Mouse (Mus musculus) forebrain, embryonic 16.5 days (tissue): Measurements from ENCODE around the gene Itgae. TPM values are rescaled to one million over a fixed set of nuclear protein-coding genes. Genes with fewer than 3 reads are reported as not detected.
A peak's percentile ranks its signal among the peaks of the same experiment; 100 is the strongest.

Source experiments
- ATAC-seq: fragments of 200-750 bp; cut with Nextera tagmentation; 2 replicates; pipeline ENCODE4 v1.8.0; 2017; ENCODE audit warnings: mild to moderate bottlenecking, moderate library complexity
- H3K27ac ChIP-seq: fragments of 300-500 bp; sonication (generic); 2 replicates; pipeline ENCODE4 v1.5.1; 2014; ENCODE audit warnings: low read length, control low read depth
- H3K27me3 ChIP-seq: fragments of 300-500 bp; sonication (generic); replicated peaks from 2 replicates; pipeline ENCODE4 v1.6.1; 2014; ENCODE audit warnings: low read length; ENCODE audit not compliant: control insufficient read depth, insufficient read depth
- H3K36me3 ChIP-seq: fragments of 300-500 bp; sonication (generic); 2 replicates; pipeline ENCODE4 v1.6.1; 2014; ENCODE audit not compliant: control insufficient read depth, insufficient read depth
- H3K4me1 ChIP-seq: fragments of 300-500 bp; sonication (generic); replicated peaks from 2 replicates; pipeline ENCODE4 v1.6.1; 2014; ENCODE audit warnings: low read length; ENCODE audit not compliant: control insufficient read depth, insufficient read depth
- H3K4me2 ChIP-seq: fragments of 300-500 bp; sonication (generic); 2 replicates; pipeline ENCODE4 v1.6.1; 2014; ENCODE audit warnings: mild to moderate bottlenecking, low read length, control low read depth
- H3K4me3 ChIP-seq: fragments of 300-500 bp; sonication (generic); replicated peaks from 2 replicates; pipeline ENCODE4 v1.5.1; 2014; ENCODE audit warnings: mild to moderate bottlenecking, low read length, control low read depth
- H3K9ac ChIP-seq: fragments of 300-500 bp; sonication (generic); replicated peaks from 2 replicates; pipeline ENCODE4 v1.6.1; 2014; ENCODE audit warnings: low read depth, low read length, control low read depth
- H3K9me3 ChIP-seq: fragments of 300-500 bp; sonication (generic); 2 replicates; pipeline ENCODE4 v1.6.1; 2016; ENCODE audit warnings: low read length; ENCODE audit not compliant: control insufficient read depth
- WGBS: fragments of 180-500 bp; shearing (Covaris S2); extraction: QIAGEN DNeasy Blood & Tissue Kit; methylation state at CpG from one replicate; pipeline ENCODE4 v1.1.7; 2014; 5-methylcytosine and 5-hydroxymethylcytosine counted together
- polyA plus RNA-seq: library from polyadenylated mRNA; unstranded; fragments of >200 nt; fragmentation: Nextera tagmentation; extraction: Ambion mirVana; gene quantifications from 2 replicates; pipeline ENCODE4 v1.2.1, GENCODE M21; 2015

Itgae gene
- polyA plus RNA-seq, 1 experiment from 2014 or later = 0.14 TPM

GRCm38 (mm10) chr11:73061413-73061812 lies 29.0 kb upstream of the Itgae start:
- no peak for ATAC-seq
- peaks cover 13% of the 10 kb centered on the region for H3K36me3 ChIP-seq
- 90% methylated on average over 3 of the region's 3 CpGs for WGBS

GRCm38 (mm10) chr11:73071839-73072238 lies 18.5 kb upstream of the Itgae start:
- Histone ChIP-seq H3K27ac (no peak overlapping the region), H3K4me1 (no peaks in the 10 kb centered on the region), H3K9me3 (no peaks in the 10 kb centered on the region), H3K4me2 (no peak overlapping the region), H3K4me3 (no peak overlapping the region), H3K36me3 (peaks cover 35% of the 10 kb centered on the region), H3K9ac (no peak overlapping the region), H3K27me3 (no peaks in the 10 kb centered on the region)
- 86% methylated on average over 3 of the region's 3 CpGs for WGBS
- ATAC-seq = no peak

More at GRCm38 (mm10) chr11:73061413-73061812, 29.0 kb upstream of the Itgae start:
- H3K4me1 ChIP-seq = no peaks in the 10 kb centered on the region
- H3K9ac ChIP-seq = no peak overlapping the region
- no peak overlapping the region for H3K4me3 ChIP-seq
- H3K9me3 ChIP-seq = no peaks in the 10 kb centered on the region
- H3K4me2 ChIP-seq = no peak overlapping the region
- no peaks in the 10 kb centered on the region for H3K27me3 ChIP-seq
- H3K27ac ChIP-seq = no peak overlapping the region

- H3K9ac ChIP-seq = no peak overlapping the region
- 82% methylated on average over 4 of the region's 4 CpGs for WGBS
- no peaks in the 10 kb centered on the region for H3K27me3 ChIP-seq
- no peak for ATAC-seq
- no peak overlapping the region for H3K4me2 ChIP-seq
- H3K4me3 ChIP-seq = no peak overlapping the region
- no peaks in the 10 kb centered on the region for H3K4me1 ChIP-seq
- peaks cover 34% of the 10 kb centered on the region for H3K36me3 ChIP-seq
- H3K9me3 ChIP-seq = no peaks in the 10 kb centered on the region
- H3K27ac ChIP-seq = no peak overlapping the region
These were observed 14.1 kb upstream of the Itgae start for GRCm38 (mm10) chr11:73076295-73076694.

- H3K27me3 ChIP-seq = no peaks in the 10 kb centered on the region
- no peak overlapping the region for H3K27ac ChIP-seq
- no peaks in the 10 kb centered on the region for H3K9me3 ChIP-seq
- H3K36me3 ChIP-seq = peaks cover 34% of the 10 kb centered on the region
- H3K4me3 ChIP-seq = no peak overlapping the region
- no peak overlapping the region for H3K9ac ChIP-seq
- H3K4me2 ChIP-seq = no peak overlapping the region
- WGBS = 59% methylated on average over 4 of the region's 4 CpGs
- no peaks in the 10 kb centered on the region for H3K4me1 ChIP-seq
- no peak for ATAC-seq
These were observed 13.7 kb upstream of the Itgae start for GRCm38 (mm10) chr11:73076733-73077132.

- 84% methylated on average over 6 of the region's 6 CpGs for WGBS
These were observed 13.1 kb upstream of the Itgae start for GRCm38 (mm10) chr11:73077211-73077720.

GRCm38 (mm10) chr11:73078615-73079014 lies 11.8 kb upstream of the Itgae start:
- ATAC-seq = no peak

More at GRCm38 (mm10) chr11:73077211-73077720, 13.1 kb upstream of the Itgae start:
- peaks cover 36% of the 10 kb centered on the region for H3K36me3 ChIP-seq
- H3K9me3 ChIP-seq = no peaks in the 10 kb centered on the region
- H3K4me2 ChIP-seq = no peak overlapping the region
- H3K27ac ChIP-seq = no peak overlapping the region
- no peak for ATAC-seq
- no peaks in the 10 kb centered on the region for H3K4me1 ChIP-seq
- no peak overlapping the region for H3K9ac ChIP-seq
- H3K27me3 ChIP-seq = no peaks in the 10 kb centered on the region
- no peak overlapping the region for H3K4me3 ChIP-seq

GRCm38 (mm10) chr11:73080306-73080705 lies 10.1 kb upstream of the Itgae start:
- Histone ChIP-seq H3K27me3 (no peaks in the 10 kb centered on the region), H3K4me3 (no peak overlapping the region), H3K27ac (no peak overlapping the region), H3K4me2 (no peak overlapping the region), H3K9ac (no peak overlapping the region), H3K36me3 (peaks cover 19% of the 10 kb centered on the region), H3K4me1 (peaks cover 5% of the 10 kb centered on the region; the same call in 1 of the 2 replicates), H3K9me3 (no peaks in the 10 kb centered on the region)
- WGBS = 96% methylated on average over 3 of the region's 3 CpGs
- ATAC-seq = no peak

More at GRCm38 (mm10) chr11:73078615-73079014, 11.8 kb upstream of the Itgae start:
- H3K4me2 ChIP-seq = no peak overlapping the region
- H3K27me3 ChIP-seq = no peaks in the 10 kb centered on the region
- peaks cover 29% of the 10 kb centered on the region for H3K36me3 ChIP-seq
- H3K27ac ChIP-seq = no peak overlapping the region
- no peaks in the 10 kb centered on the region for H3K9me3 ChIP-seq
- no peak overlapping the region for H3K4me3 ChIP-seq
- no peak overlapping the region for H3K9ac ChIP-seq
- no peaks in the 10 kb centered on the region for H3K4me1 ChIP-seq
- 93% methylated on average over 8 of the region's 8 CpGs for WGBS

GRCm38 (mm10) chr11:73084303-73084702 lies 6.1 kb upstream of the Itgae start:
- peaks cover 11% of the 10 kb centered on the region for H3K36me3 ChIP-seq
- no peaks in the 10 kb centered on the region for H3K9me3 ChIP-seq
- no peak overlapping the region for H3K4me3 ChIP-seq
- WGBS = 77% methylated on average over 6 of the region's 6 CpGs
- no peak for ATAC-seq
- no peaks in the 10 kb centered on the region for H3K27me3 ChIP-seq
- H3K27ac ChIP-seq = peak overlapping the region; percentile 42
- peaks cover 5% of the 10 kb centered on the region; the same call in 1 of the 2 replicates for H3K4me1 ChIP-seq
- no peak overlapping the region for H3K9ac ChIP-seq
- H3K4me2 ChIP-seq = no peak overlapping the region

GRCm38 (mm10) chr11:73084804-73085231 lies 5.6 kb upstream of the Itgae start:
- Histone ChIP-seq H3K9ac (no peak overlapping the region), H3K9me3 (no peaks in the 10 kb centered on the region), H3K4me2 (no peak overlapping the region), H3K27me3 (no peaks in the 10 kb centered on the region), H3K4me3 (no peak overlapping the region), H3K4me1 (peaks cover 5% of the 10 kb centered on the region; the same call in 1 of the 2 replicates), H3K36me3 (peaks cover 7% of the 10 kb centered on the region; the same call in 1 of the 2 replicates), H3K27ac (peak overlapping the region; percentile 42)
- WGBS = 40% methylated on average over 10 of the region's 10 CpGs
- peak; percentile 68 for ATAC-seq
